Mouse (Mus musculus) heart, embryonic 15.5 days (tissue): ENCODE results near the gene Samd4b. TPM values are rescaled to one million over a fixed set of nuclear protein-coding genes. Genes with fewer than 3 reads are reported as not detected.

Experiments
- ATAC-seq: fragments of 200-750 bp; cut with Nextera tagmentation; replicated peaks from 2 replicates; pipeline ENCODE4 v1.8.0; 2017; ENCODE audit warnings: low read depth, moderate TSS enrichment; ENCODE audit not compliant: insufficient number of reproducible peaks, insufficient read depth, low FRiP score
- H3K27ac ChIP-seq: fragments of 300-500 bp; sonication (generic); 2 replicates; pipeline ENCODE4 v1.5.1; 2015; ENCODE audit warnings: mild to moderate bottlenecking, inconsistent platforms
- H3K27me3 ChIP-seq: fragments of 300-500 bp; sonication (generic); 2 replicates; pipeline ENCODE4 v1.6.1; 2015; ENCODE audit warnings: inconsistent platforms
- H3K36me3 ChIP-seq: fragments of 300-500 bp; sonication (generic); 2 replicates; pipeline ENCODE4 v1.6.1; 2015; ENCODE audit warnings: mild to moderate bottlenecking, inconsistent platforms
- H3K4me1 ChIP-seq: fragments of 300-500 bp; sonication (generic); replicated peaks from 2 replicates; pipeline ENCODE4 v1.6.1; 2015; ENCODE audit warnings: inconsistent platforms
- H3K4me2 ChIP-seq: fragments of 300-500 bp; sonication (generic); 2 replicates; pipeline ENCODE4 v1.6.1; 2015; ENCODE audit warnings: inconsistent platforms, mild to moderate bottlenecking, moderate library complexity
- H3K4me3 ChIP-seq: fragments of 300-500 bp; sonication (generic); 2 replicates; pipeline ENCODE4 v1.5.1; 2015; ENCODE audit warnings: mild to moderate bottlenecking, inconsistent platforms
- H3K9ac ChIP-seq: fragments of 300-500 bp; sonication (generic); 2 replicates; pipeline ENCODE4 v1.6.1; 2015; ENCODE audit warnings: mild to moderate bottlenecking, inconsistent platforms
- H3K9me3 ChIP-seq: fragments of 300-500 bp; sonication (generic); replicated peaks from 2 replicates; pipeline ENCODE4 v1.6.1; 2016; ENCODE audit warnings: inconsistent platforms
- WGBS: fragments of 180-500 bp; shearing (Covaris S2); methylation state at CpG from one replicate; pipeline ENCODE4 v1.1.7; 2015; ENCODE audit warnings: mixed read lengths; 5-methylcytosine and 5-hydroxymethylcytosine counted together
- polyA plus RNA-seq: library from polyadenylated mRNA; unstranded; fragments of >200 nt; fragmentation: Nextera tagmentation; extraction: Ambion mirVana; gene quantifications from 2 replicates; pipeline ENCODE4 v1.2.1, GENCODE M21; 2015

Gene Samd4b
- polyA plus RNA-seq, 1 experiment from 2014 or later, result 17.9 TPM

DNA sequence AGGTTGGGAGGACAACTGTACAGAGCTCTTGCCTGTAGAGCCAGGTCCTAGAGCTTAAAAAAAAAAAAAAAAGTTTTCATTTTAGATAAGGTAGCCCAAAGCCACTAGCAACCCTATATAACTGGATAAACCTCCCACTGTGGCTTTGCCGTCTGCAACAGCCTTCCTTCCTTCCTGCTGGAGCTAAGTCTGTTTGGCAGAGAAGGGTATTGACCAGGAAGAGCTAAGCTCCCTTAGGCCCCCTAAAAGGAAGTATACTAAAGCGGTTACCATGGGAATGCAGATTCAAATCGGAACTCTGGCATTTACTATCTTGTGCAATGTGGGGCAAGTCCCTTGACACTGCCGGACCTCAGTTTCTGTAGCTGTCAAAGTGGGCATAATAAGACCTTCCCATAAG lies 155.3 kb downstream of the Samd4b start:
- H3K27ac ChIP-seq, result peak overlapping the region; percentile 45; the same call in 1 of the 2 replicates
- H3K4me1 ChIP-seq, result 0 out of 2 replicates have a peak, but pooled peaks cover 2% of the 10 kb centered on the region
- no peak overlapping the region for H3K9ac ChIP-seq
- no peak for ATAC-seq
- WGBS, result 31% methylated on average over 4 of the region's 4 CpGs
- peaks cover 4% of the 10 kb centered on the region for H3K27me3 ChIP-seq
- H3K4me2 ChIP-seq, result 0 out of 2 replicates have a peak overlapping the region, but pooled peaks have one; percentile 2
- H3K36me3 ChIP-seq, result no peaks in the 10 kb centered on the region
- H3K4me3 ChIP-seq, result no peak overlapping the region
- no peaks in the 10 kb centered on the region for H3K9me3 ChIP-seq

DNA sequence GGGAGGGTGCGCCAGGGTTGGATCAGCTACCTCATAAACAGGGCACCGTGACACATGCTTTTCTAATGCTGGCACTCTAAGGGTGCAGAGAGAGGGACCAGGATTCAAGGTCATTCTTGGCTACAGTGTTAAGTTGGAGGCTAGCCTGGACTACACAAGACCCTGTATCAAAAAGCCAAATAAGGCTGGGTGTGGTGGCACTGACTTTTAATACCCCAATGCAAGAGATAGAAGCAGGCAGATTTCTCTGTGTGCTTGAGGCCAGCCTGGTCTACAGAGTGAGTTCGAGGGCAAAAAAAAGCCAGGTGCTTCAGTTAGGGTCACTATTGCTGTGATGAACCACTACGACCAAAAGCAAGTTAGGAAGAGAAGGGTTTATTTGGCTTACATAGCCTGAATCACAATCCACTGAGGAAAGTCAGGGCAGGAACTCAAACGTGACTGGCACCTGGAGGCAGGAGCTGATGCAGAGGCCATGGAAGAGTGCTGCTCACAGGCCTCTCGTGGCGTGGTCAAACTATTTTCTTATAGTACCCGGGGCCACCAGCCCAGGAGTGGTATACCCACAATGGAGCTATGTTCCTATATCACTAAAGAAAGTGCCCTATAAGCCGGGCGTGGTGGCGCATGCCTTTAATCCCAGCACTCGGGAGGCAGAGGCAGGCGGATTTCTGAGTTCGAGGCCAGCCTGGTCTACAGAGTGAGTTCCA lies 156.0 kb downstream of the Samd4b start:
- ATAC-seq, result no peak
- WGBS, result 82% methylated on average over 14 of the region's 14 CpGs
- Histone ChIP-seq H3K4me1 (peaks cover 4% of the 10 kb centered on the region), H3K4me2 (no peak overlapping the region), H3K9ac (no peak overlapping the region), H3K27ac (0 out of 2 replicates have a peak overlapping the region, but pooled peaks have one; percentile 45), H3K4me3 (no peak overlapping the region; the same call in 1 of the 2 replicates), H3K9me3 (no peaks in the 10 kb centered on the region), H3K36me3 (no peaks in the 10 kb centered on the region), H3K27me3 (peaks cover 4% of the 10 kb centered on the region)

DNA sequence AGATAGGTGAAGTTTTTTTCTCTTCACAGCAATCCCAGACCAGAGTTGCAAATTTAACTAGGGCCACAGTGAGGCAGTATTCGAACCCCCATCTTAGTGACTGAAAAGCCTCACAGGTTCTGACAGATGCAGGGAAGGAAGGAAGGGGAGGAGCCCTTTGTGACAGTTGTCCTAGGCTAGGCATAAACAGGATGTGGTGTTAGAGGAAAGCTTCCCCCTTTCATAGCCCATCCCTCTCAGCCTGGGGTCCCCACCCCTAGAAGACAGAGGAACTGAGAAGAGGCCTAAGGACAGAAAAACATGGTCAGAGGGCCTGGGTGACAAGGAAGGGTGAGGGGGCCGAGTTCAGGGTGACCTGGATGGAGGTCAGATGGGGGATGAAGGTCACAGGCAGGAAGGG lies 157.2 kb downstream of the Samd4b start:
- no peaks in the 10 kb centered on the region for H3K36me3 ChIP-seq
- 31% methylated on average over 2 of the region's 2 CpGs for WGBS
- no peak for ATAC-seq
- peaks cover 4% of the 10 kb centered on the region for H3K4me1 ChIP-seq
- no peak overlapping the region; the same call in 1 of the 2 replicates for H3K4me3 ChIP-seq
- peak overlapping the region; percentile 56 for H3K27ac ChIP-seq
- peaks cover 1% of the 10 kb centered on the region for H3K27me3 ChIP-seq
- no peaks in the 10 kb centered on the region for H3K9me3 ChIP-seq
- H3K9ac ChIP-seq, result no peak overlapping the region
- H3K4me2 ChIP-seq, result no peak overlapping the region

DNA sequence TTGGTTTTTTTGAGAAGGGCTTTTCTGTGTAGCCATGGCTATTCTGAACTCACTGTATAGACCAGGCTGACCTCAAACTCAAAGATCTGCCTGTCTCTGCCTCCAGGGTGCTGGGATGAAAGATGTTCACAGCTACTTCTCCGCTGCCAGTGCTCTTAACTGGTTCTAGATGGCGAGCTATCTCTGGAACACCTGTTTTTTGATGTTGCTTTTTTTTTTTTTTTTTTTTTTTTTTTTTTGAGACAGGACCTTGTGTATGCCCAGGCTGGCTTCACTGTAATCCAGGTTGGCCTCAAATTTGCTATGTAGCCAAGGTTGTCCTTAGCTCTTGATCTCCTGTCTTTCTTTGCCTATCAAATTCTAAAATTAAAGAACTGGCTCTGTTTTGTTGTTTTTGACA lies 159.2 kb downstream of the Samd4b start:
- ATAC-seq, result no peak
- Histone ChIP-seq H3K4me1 (peaks cover 22% of the 10 kb centered on the region), H3K27ac (no peak overlapping the region), H3K4me2 (no peak overlapping the region), H3K9me3 (no peaks in the 10 kb centered on the region), H3K9ac (no peak overlapping the region), H3K27me3 (no peaks in the 10 kb centered on the region), H3K4me3 (no peak overlapping the region), H3K36me3 (no peaks in the 10 kb centered on the region)
- WGBS, result 79% methylated on average over 2 of the region's 2 CpGs

DNA sequence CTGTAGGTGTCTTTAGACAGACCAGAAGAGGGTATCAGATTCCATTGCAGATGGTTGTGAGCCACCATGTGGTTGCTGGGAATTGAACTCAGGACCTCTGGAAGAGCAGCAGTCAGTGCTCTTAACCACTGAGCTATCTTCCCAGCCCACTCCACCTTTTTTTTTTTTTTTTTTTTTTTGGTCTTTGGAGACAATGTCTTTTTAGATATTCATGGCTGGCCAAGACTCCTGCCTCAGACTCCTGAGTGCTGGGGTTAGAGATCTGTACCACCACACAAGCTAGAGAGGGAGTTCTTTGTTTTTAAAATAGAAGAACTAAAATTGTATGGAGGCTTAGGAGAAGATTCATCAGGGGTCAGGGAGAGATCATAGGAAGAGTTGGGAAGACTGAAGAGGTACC lies 160.0 kb downstream of the Samd4b start:
- no peaks in the 10 kb centered on the region for H3K9me3 ChIP-seq
- H3K4me3 ChIP-seq, result no peak overlapping the region
- peaks cover 30% of the 10 kb centered on the region for H3K4me1 ChIP-seq
- no peak overlapping the region for H3K9ac ChIP-seq
- no peaks in the 10 kb centered on the region for H3K36me3 ChIP-seq
- no peak for ATAC-seq
- H3K27ac ChIP-seq, result no peak overlapping the region
- no peaks in the 10 kb centered on the region for H3K27me3 ChIP-seq
- no peak overlapping the region for H3K4me2 ChIP-seq

DNA sequence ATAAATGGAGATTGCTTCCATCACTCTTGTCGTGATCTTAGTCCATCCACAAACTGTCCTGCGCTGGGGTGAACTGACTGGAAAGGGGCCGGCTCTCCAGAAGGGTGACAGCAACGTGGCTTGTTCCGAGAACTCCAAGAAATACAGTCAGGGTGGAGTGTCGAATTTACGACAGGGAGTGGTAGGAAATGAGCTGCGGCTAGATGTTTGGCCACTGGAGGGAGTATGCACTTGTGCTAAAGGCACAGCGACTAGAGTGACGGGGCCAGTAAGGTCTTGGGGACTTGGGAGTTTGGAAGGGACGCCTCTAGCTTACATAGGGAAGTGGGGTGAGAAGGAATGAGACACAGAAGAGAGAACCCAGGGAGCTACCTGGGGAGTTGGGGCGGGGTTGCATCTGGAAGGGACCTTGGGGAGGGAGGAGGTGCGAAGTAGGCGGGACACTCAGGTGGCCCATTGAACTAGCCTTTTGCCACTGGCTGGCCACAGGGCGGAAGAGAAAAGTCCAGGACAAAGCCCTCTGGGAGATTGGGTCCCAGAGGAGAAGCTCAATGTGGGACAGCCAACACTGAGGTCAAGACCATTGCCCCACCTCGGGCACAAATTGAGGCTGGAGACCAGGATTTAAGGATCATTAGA lies 160.9 kb downstream of the Samd4b start, which contains the start of gene Gmfg:
Gmfg (plus strand) TSS at position 516 of the 639 bp plus-strand sequence.
- Histone ChIP-seq H3K36me3 (no peaks in the 10 kb centered on the region), H3K27ac (peak within 1 kb of the TSS; percentile 81), H3K4me2 (peak within 1 kb of the TSS; percentile 82), H3K9ac (peak within 1 kb of the TSS; percentile 71), H3K9me3 (no peaks in the 10 kb centered on the region), H3K27me3 (no peaks in the 10 kb centered on the region), H3K4me1 (peaks cover 39% of the 10 kb centered on the region), H3K4me3 (peak within 1 kb of the TSS; percentile 95)
- WGBS, result 2% methylated on average over 16 of the region's 16 CpGs
- ATAC-seq, result peak; percentile 9; the same call in 1 of the 2 replicates

DNA sequence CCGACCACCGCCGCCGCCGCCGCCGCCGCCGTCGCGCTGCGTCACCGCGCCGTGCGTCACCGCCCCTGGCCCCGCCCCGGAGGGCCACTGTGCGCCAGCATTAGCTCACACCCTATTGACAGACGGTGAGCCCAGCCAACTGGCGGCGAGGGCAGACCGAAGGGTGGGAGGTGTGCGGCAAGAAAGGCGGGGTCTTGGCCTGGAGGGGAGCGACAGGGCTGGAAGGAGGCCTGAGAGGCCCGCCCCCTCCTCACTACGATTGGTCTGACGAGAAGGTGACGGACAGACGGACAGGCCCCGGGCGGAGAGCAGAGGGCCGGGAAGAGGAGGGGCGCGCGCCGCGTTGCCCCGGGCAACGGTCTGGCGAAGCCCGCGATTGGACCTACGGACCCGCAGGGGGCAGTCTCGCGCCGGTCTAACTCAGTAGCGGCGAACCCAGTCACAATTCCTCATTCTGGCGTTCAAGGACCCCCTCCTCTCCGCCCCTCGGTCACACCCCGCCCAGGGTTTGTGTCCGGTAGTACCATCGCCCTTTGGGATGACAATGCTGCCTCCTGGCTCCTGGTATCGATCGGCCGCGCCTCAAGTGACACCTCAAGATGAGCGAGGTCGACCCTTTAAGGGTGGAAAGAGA lies 161.6 kb downstream of the Samd4b start:
- Histone ChIP-seq H3K9me3 (no peaks in the 10 kb centered on the region), H3K36me3 (no peaks in the 10 kb centered on the region), H3K4me1 (peaks cover 45% of the 10 kb centered on the region), H3K27ac (peak overlapping the region; percentile 81), H3K27me3 (no peaks in the 10 kb centered on the region), H3K4me3 (peak overlapping the region; percentile 95), H3K9ac (peak overlapping the region; percentile 97), H3K4me2 (peak overlapping the region; percentile 85)
- peak; percentile 99 for ATAC-seq
- WGBS, result under 1% methylated on average over 47 of the region's 64 CpGs

DNA sequence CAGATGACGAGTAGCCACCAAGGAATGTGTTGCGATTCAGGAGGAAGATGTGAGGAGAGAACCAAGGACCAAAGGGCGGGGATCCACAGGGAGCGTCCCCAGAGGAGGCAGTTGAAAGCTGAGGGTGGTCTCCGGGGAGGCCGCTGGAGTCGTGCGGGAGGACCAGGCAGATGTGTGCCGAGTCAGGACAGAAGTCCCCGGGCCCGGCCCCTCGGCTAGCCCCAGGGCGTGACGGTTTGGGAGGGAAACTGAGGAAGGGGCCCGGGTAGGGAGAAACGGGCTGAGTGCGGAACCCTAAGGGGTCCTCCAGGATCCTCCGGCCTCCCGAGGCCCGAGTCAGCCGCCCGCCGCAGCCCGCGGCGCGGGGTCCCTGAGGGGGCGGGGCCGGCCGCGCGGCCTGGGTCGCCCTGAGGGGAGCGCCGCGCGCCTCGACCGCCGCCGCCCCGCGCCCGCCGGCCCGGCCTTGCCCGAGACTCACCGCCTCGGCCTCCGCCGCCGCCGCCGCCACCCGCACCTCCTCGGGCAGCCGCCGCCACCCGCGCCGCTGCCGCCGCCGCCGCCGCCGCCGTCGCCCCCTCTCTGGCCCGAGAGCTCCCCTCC lies 162.2 kb downstream of the Samd4b start:
- H3K36me3 ChIP-seq, result no peaks in the 10 kb centered on the region
- ATAC-seq, result peak; percentile 24
- WGBS, result under 1% methylated on average over 18 of the region's 70 CpGs

DNA sequence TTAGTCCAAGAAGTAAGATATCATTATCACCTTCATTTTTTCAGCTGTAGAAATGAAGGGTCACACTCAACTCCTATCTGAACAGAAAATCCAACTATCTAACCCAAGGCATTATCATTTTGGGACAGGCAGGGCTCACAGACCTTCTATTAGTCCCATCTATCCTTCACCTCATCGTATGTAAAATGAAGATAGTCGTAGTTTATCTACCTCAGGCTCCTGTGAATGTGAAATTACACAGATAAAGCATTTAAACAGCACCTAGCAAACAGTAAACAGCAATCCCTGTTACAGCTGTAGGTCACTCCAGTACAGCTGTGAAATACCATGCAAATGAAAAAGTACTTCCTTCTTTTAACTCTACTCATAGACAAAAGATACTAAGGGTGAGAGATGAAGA lies 165.7 kb downstream of the Samd4b start:
- Histone ChIP-seq H3K27ac (peak overlapping the region; percentile 76), H3K9ac (no peak overlapping the region), H3K27me3 (no peaks in the 10 kb centered on the region), H3K4me2 (no peak overlapping the region), H3K4me3 (no peak overlapping the region), H3K9me3 (no peaks in the 10 kb centered on the region), H3K36me3 (no peaks in the 10 kb centered on the region), H3K4me1 (peaks cover 68% of the 10 kb centered on the region)
- no peak for ATAC-seq
- 62% methylated on average over 2 of the region's 2 CpGs for WGBS

More for the DNA sequence above, 162.2 kb downstream of the Samd4b start:
- Histone ChIP-seq H3K27me3 (no peaks in the 10 kb centered on the region), H3K27ac (peak overlapping the region; percentile 61), H3K4me3 (peak overlapping the region; percentile 95), H3K4me2 (peak overlapping the region; percentile 85), H3K9me3 (no peaks in the 10 kb centered on the region), H3K9ac (peak overlapping the region; percentile 97), H3K4me1 (peaks cover 49% of the 10 kb centered on the region)

DNA sequence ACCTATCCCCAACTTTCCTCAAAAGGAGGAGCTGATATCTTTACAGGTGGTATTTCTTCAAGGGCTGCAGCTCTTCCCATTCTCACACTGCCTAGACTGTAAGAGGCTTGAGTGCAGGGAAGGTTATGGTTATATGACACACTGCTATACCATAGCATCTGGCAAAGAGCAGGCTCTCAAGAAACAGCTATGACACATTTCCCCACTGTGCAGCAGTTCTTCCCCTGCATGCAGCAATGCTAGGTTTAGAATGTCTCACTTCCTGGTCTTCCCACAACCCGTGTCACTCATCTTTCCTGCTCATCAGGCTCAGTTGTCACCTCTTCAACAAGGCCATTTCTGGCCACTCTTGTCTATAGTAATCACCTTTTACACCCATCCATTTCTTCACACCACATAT lies 167.4 kb downstream of the Samd4b start:
- Histone ChIP-seq H3K4me1 (peaks cover 68% of the 10 kb centered on the region), H3K36me3 (no peaks in the 10 kb centered on the region), H3K9me3 (no peaks in the 10 kb centered on the region), H3K27ac (no peak overlapping the region), H3K27me3 (no peaks in the 10 kb centered on the region), H3K4me3 (no peak overlapping the region), H3K4me2 (no peak overlapping the region), H3K9ac (no peak overlapping the region)
- 46% methylated on average over 1 of the region's 1 CpGs for WGBS
- ATAC-seq, result no peak

DNA sequence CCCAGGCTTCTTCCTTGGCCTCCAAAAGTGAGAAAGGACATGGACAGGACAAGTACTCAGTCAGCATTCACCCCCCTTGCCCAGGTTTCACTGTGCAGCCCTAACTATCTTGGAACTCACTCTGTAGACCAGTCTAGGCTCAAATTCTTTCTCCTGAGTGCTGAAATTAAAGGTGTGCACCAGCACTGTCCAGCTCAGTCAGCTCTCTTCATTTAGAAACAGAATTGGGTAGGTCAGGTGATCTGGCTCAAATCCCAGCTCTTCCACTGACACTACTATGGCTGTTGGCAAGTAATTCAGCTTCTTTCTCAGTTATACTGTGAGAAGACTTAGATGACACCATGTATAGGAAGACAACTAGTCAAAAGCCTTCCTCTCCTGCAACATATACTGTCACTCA lies 170.2 kb downstream of the Samd4b start:
- no peak overlapping the region for H3K4me3 ChIP-seq

More for the DNA sequence above, 170.2 kb downstream of the Samd4b start:
- peak overlapping the region; percentile 53 for H3K27ac ChIP-seq
- H3K4me1 ChIP-seq, result peaks cover 43% of the 10 kb centered on the region
- no peak overlapping the region; the same call in 1 of the 2 replicates for H3K4me2 ChIP-seq
- H3K27me3 ChIP-seq, result no peaks in the 10 kb centered on the region
- H3K9me3 ChIP-seq, result no peaks in the 10 kb centered on the region
- H3K9ac ChIP-seq, result no peak overlapping the region
- H3K36me3 ChIP-seq, result peaks cover 10% of the 10 kb centered on the region
- peak; percentile 53 for ATAC-seq
